In the genomic region with DNA sequence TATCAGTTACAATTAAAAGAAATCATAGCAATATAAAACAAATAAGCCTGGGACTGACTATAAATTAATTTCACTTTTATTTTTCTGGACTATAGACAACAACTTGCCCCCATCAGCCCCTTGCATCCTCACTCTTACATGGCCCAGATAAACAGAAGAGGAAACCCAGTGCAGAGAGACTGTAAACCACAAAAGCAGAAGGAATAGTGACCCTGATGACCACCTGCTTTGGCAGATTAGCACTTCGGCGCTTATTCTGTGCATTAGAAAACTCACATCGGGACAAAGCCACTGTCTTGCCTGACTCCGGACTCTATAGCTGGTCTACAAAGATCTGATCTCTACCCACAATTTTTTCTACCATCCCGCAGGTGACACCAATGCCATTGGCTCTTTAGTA, we compare ENCODE assay signal across 22 mouse cellular contexts.
"Had no signal": no experiment of that assay in that cellular context is flagged by ENCODE, and none has a peak within 500 bp of the region (broad histone marks: within the 10 kb centered on the region; RNA-seq: fewer than 3 reads in every experiment).

No protein-coding gene starts in this region.

- H3K27ac ChIP-seq: kidney, postnatal 0 days; layer of hippocampus, adult 2 months; limb, embryonic 10.5 days; limb, embryonic 13.5 days; liver, embryonic 13.5 days; midbrain, embryonic 10.5 days; midbrain, embryonic 13.5 days; neural tube, embryonic 13.5 days; stomach, postnatal 0 days had no signal

- ATAC-seq: midbrain, embryonic 13.5 days; midbrain, embryonic 16.5 days had no signal

- H3K27me3 ChIP-seq: limb, embryonic 13.5 days; liver, embryonic 13.5 days; megakaryocyte, embryonic 14.5 days; midbrain, embryonic 13.5 days; neural tube, embryonic 13.5 days had no signal

- H3K4me2 ChIP-seq: limb, embryonic 13.5 days; liver, embryonic 13.5 days; midbrain, embryonic 13.5 days; neural tube, embryonic 13.5 days had no signal

- H3K4me3 ChIP-seq: layer of hippocampus, adult 2 months; limb, embryonic 10.5 days; limb, embryonic 13.5 days; liver, embryonic 13.5 days; megakaryocyte, embryonic 14.5 days; midbrain, embryonic 10.5 days; midbrain, embryonic 13.5 days; myocyte; neural tube, embryonic 13.5 days had no signal

- H3K4me1 ChIP-seq: limb, embryonic 10.5 days; limb, embryonic 13.5 days; midbrain, embryonic 10.5 days; midbrain, embryonic 13.5 days; neural tube, embryonic 13.5 days had no signal

- DNase-seq: kidney, adult 2 months; kidney, postnatal 25 days; layer of hippocampus, adult 9-11 months; liver, embryonic 13.5 days; lung, adult 2 months; lung, postnatal 14 days; lung, postnatal 4 days; right cerebral cortex, adult 18-20 months; right cerebral cortex, postnatal 14 days; right cerebral cortex, postnatal 4 days; thymus, postnatal 25 days had no signal

- H3K36me3 ChIP-seq: limb, embryonic 10.5 days; liver, embryonic 13.5 days; midbrain, embryonic 10.5 days; midbrain, embryonic 13.5 days had no signal

- H3K9ac ChIP-seq: limb, embryonic 13.5 days; liver, embryonic 13.5 days; midbrain, embryonic 13.5 days; neural tube, embryonic 13.5 days had no signal

- H3K9me3 ChIP-seq: limb, embryonic 10.5 days; limb, embryonic 13.5 days; liver, embryonic 13.5 days; midbrain, embryonic 10.5 days; midbrain, embryonic 13.5 days; neural tube, embryonic 13.5 days had no signal
